Mouse (Mus musculus) erythroblast, embryonic 14.5 days (primary cell): ENCODE results near the gene Arsg.

ENCODE experiments used
- GATA1 ChIP-seq: IDR thresholded peaks from 2 replicates; pipeline ENCODE4 v1.6.1; 2012; ENCODE audit warnings: low read length, inconsistent platforms, mixed read lengths
- TAL1 ChIP-seq: IDR thresholded peaks from 3 replicates; pipeline ENCODE4 v1.6.1; 2012; ENCODE audit warnings: low read length, inconsistent platforms, mixed read lengths

GRCm38 (mm10) chr11:109426272-109426586 is 46.9 kb upstream of the Arsg start:
- TF ChIP-seq GATA1: no peak
- no peak for TF ChIP-seq TAL1
